Mouse (Mus musculus): Measurements from ENCODE around the gene Pcnx4. TPM values are rescaled to one million over a fixed set of nuclear protein-coding genes. Genes with fewer than 3 reads are reported as not detected.
A peak's percentile ranks its signal among the peaks of the same experiment; 100 is the strongest.

The Pcnx4 gene
- 1.5 TPM in 2 replicates for total RNA-seq (2015)
- total RNA-seq (2017): 0.24 and 0.95 TPM in 2 replicates

- ATAC-seq (ENCODE audit: poor library complexity, severe bottlenecking): peak; percentile 98
Measured at GRCm38 (mm10) chr12:72536021-72536597, at the start of gene Pcnx4. Pcnx4 (plus strand) TSS chr12:72536383.

- ATAC-seq (ENCODE audit: poor library complexity, severe bottlenecking): no peak
Measured at GRCm38 (mm10) chr12:72487498-72487897, 48.7 kb upstream of the Pcnx4 start.

GRCm38 (mm10) chr12:72489995-72490394 is 46.2 kb upstream of the Pcnx4 start:
- peak; percentile 83 for ATAC-seq (ENCODE audit: poor library complexity, severe bottlenecking)

GRCm38 (mm10) chr12:72491063-72491719 is 45.0 kb upstream of the Pcnx4 start:
- ATAC-seq (ENCODE audit: poor library complexity, severe bottlenecking): no peak

- ATAC-seq (ENCODE audit: poor library complexity, severe bottlenecking): no peak
Measured at GRCm38 (mm10) chr12:72496866-72497600, 39.1 kb upstream of the Pcnx4 start.

GRCm38 (mm10) chr12:72509606-72510005 is 26.6 kb upstream of the Pcnx4 start:
- ATAC-seq (ENCODE audit: poor library complexity, severe bottlenecking): no peak

- ATAC-seq (ENCODE audit: poor library complexity, severe bottlenecking): peak; percentile 43; the same call in 1 of the 2 replicates
Measured at GRCm38 (mm10) chr12:72515446-72515845, 20.7 kb upstream of the Pcnx4 start.

GRCm38 (mm10) chr12:72518114-72518728 is 18.0 kb upstream of the Pcnx4 start:
- ATAC-seq (ENCODE audit: poor library complexity, severe bottlenecking): no peak

GRCm38 (mm10) chr12:72519352-72519751 is 16.8 kb upstream of the Pcnx4 start:
- ATAC-seq (ENCODE audit: poor library complexity, severe bottlenecking): no peak

- ATAC-seq (ENCODE audit: poor library complexity, severe bottlenecking): no peak
Measured at GRCm38 (mm10) chr12:72519855-72520254, 16.3 kb upstream of the Pcnx4 start.

GRCm38 (mm10) chr12:72520645-72521044 is 15.5 kb upstream of the Pcnx4 start:
- peak; percentile 91 for ATAC-seq (ENCODE audit: poor library complexity, severe bottlenecking)

GRCm38 (mm10) chr12:72525588-72525987 is 10.6 kb upstream of the Pcnx4 start:
- ATAC-seq (ENCODE audit: poor library complexity, severe bottlenecking): no peak

GRCm38 (mm10) chr12:72532303-72532702 is 3.9 kb upstream of the Pcnx4 start:
- ATAC-seq (ENCODE audit: poor library complexity, severe bottlenecking): no peak

- no peak for ATAC-seq (ENCODE audit: poor library complexity, severe bottlenecking)
Measured at GRCm38 (mm10) chr12:72533986-72534385, 2.2 kb upstream of the Pcnx4 start.

- ATAC-seq (ENCODE audit: poor library complexity, severe bottlenecking): no peak
Measured at GRCm38 (mm10) chr12:72535599-72535998, 584 bp upstream of the Pcnx4 start.

GRCm38 (mm10) chr12:72538571-72538970 is 2.4 kb downstream of the Pcnx4 start:
- ATAC-seq (ENCODE audit: poor library complexity, severe bottlenecking): no peak

- ATAC-seq (ENCODE audit: poor library complexity, severe bottlenecking): no peak
Measured at GRCm38 (mm10) chr12:72554347-72554746, 18.2 kb downstream of the Pcnx4 start.

- ATAC-seq (ENCODE audit: poor library complexity, severe bottlenecking): no peak
Measured at GRCm38 (mm10) chr12:72564281-72564795, 28.2 kb downstream of the Pcnx4 start.

GRCm38 (mm10) chr12:72582021-72582420 is 45.8 kb downstream of the Pcnx4 start:
- no peak for ATAC-seq (ENCODE audit: poor library complexity, severe bottlenecking)

- ATAC-seq (ENCODE audit: poor library complexity, severe bottlenecking): no peak
Measured at GRCm38 (mm10) chr12:72583099-72583498, 46.9 kb downstream of the Pcnx4 start.

GRCm38 (mm10) chr12:72585339-72585738 is 49.2 kb downstream of the Pcnx4 start:
- ATAC-seq (ENCODE audit: poor library complexity, severe bottlenecking): no peak
